Mouse (Mus musculus): Measurements from ENCODE around the gene Wdr34.

DNA sequence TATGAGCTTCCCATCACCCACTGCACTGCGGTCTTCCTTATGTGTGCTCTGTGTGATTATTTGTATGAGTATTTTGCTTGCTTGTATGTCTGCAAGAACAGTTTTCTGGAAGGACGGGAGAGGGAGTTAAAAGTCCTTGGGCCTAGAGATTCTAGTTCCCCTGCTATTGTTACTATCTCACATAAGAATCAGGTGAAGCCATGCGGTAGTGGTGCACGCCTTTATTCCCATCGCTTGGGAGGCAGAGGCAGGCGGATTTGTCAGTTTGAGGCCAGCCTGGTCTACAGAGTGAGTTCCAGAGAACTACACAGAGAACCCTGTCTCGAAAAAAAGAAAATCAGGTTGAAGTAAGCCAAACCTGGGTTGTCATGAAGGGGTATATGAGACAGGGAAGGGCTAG, 24.2 kb upstream of the Wdr34 start:
- TF ChIP-seq POLR2A (IDR thresholded peaks at IDR 0.05; ENCODE audit: low read depth, low read length) (no peak), CTCF (IDR thresholded peaks at IDR 0.05; ENCODE audit: extremely low read depth, insufficient read length, insufficient replicate concordance, low read depth, low read length) (no peak)

Measured in small intestine, adult 2 months (tissue).